Mouse (Mus musculus): ENCODE measurements at regions not wholly inside any gene's neighbourhood (a gene's known extent, or its start where the extent isn't known, plus 50 kb on each side); places are given as distances from the start of the nearest gene placed in this dataset.

DNA sequence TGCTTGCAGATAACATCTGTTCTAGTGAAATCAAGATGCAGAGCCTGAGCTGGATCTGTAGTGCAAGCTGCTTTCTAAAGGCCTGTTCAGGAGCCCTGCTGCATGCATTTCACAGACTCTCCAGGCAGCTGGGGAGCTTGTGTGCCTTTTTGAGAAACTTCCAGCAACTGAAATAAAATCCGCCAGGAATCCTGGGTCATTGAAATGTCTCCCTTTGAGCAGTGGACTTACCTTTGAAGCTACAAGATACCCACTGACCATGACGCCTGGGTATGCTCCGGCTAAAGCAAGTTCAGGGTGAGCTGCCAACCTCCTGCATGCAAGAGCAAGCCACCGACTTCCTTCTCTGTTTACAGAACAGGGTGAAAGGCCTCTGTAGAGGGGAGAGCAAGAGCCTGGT, 278.7 kb downstream of the Cenpw start:
- no peak for DNase-seq (ENCODE audit: low spot score)

DNA sequence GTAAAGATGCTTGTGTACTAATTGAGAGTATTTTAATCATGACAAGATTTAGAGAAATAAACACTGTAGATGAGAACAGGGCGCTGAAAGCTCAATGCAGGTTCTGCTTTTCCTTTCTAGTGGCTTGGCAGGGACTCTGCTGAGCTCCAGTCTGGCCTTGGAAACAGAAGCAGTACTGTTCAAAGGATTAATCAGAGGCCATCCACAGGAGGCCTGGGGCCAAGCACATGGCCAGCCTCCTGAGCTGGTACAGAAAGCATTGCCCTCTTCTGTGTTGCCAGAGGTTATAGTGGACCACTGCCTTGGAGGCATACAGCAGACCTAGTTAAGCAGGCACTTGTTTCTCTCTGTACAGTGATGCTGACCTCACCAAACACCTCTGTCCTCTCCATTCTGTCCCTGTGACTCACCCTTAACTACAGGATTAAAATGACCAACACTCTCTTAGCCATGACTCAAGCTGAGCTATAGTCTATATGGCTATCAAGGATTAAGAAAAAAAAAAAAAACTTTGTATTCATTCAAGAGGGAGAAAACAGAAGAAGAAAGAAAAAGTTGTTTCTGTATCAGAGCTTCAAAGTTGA, 302.5 kb downstream of the Cenpw start:
- DNase-seq (ENCODE audit: low spot score), result no peak

DNA sequence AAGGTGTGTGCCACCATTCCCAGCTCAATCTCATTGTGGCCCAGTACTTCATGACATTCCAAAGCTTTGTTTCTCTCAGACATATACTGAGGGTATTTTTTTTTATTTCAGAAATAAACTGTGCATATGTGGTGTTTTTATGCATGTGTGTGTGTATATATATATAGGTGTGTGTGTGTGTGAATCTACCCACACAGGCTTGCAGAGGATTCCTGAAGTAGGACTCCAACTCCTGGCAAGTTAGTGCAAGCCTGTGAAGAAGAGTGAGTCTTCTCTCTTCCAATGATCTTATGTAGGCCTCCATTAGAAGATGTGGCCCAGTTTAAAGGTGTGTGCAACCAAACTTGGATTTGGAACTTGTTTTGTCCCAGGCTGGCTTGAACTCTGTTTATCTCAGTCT, 328.9 kb upstream of the Rspo3 start:
- DNase-seq (ENCODE audit: low spot score), result no peak

DNA sequence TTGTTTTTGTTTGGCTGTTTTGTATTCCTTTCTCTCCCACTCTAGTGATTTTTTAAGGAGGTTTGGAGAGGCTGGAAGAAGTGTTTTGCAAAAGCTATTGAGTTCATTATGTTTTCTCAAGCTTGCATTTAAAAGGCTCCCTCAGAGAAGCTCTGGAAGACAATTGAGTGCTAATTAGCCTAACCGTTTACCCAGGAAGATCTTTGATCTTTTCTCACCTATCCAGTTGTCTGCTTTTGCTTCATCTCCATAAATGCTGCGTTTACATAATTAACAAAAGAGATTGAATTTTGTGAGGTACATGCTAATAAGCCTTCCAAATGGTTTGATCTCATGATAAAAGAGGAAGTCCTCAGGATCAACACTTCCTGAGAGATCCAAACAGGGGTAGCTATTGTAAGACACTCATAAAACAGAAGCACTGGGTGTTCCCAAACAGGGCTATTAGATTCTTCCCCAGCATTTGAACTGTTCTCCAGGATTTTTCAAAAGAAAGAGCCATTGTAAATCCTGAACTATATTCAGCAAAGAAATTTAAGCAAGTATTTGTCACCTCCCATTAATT, 320.2 kb upstream of the Rspo3 start:
- DNase-seq (ENCODE audit: low spot score), result no peak

DNA sequence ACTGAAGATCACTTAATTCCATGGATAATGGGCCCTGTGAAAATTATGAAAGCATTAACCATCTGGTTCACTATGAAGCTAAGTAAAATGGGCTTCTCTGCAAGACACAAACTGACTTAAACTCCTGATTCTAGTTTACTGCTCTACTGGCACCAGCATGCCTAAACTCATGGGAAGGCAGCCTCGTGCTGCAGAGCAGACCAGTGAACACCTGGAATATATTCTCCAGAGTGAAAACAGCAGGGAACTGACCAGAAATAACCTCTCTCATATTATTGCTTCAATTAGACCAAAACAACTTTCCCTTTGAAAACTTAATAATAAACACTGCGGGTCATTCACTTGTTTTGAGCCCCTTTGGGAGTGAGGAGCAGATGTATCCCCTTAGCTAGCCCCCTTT, 316.8 kb upstream of the Rspo3 start:
- DNase-seq (ENCODE audit: low spot score), result no peak

DNA sequence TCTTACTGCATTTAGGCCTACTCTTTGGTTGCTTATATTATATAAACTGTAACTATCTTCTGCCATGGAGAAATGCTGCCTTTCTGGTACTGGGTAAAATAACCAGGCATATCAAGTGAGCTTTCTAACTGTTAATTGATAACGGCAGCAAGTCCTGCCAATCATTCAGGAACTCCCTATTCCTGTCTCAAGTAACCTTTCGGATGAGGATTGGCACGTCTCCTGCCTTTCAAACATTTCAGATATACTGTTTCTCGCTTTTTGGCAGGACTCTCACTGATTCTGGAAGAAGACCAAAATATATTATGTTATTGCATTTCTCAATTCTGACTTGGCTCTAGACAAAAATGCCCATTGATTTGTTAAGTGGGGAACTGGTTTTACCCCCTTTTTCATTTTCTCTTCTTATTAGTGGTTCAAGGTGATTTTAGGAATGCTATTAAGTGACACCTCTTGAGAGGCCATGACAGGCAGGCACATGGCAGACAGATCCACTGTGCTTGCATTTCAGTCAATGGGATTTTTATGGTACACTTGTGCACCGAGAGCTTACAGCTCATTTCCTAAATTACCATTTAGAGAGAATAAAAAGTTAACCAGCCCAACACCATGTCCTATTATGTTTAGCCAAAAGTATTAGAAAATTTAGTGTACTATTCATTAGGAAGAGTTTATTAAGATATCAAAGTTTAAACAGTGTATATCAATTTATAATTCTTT, 289.4 kb upstream of the Rspo3 start:
- no peak for DNase-seq (ENCODE audit: low spot score)

DNA sequence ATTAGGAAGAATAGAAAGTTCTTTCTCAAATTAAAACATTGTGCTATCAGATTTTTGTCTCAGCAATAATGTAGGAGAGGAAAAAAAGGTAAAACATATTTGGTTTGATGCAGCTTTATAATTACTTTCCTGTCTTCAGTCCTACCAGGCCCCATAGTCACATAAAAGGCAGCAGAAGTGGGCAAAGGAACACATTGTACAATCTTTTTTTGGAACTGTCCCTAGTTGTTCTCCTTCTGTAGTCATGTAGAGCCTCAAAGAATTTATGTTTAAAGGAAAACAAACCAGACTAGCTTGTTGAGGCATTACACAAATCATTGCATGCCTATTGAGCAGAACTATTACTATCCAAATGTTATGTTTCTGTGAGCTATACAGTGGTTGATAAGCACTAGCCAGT, 288.7 kb upstream of the Rspo3 start:
- DNase-seq (ENCODE audit: low spot score), result no peak

DNA sequence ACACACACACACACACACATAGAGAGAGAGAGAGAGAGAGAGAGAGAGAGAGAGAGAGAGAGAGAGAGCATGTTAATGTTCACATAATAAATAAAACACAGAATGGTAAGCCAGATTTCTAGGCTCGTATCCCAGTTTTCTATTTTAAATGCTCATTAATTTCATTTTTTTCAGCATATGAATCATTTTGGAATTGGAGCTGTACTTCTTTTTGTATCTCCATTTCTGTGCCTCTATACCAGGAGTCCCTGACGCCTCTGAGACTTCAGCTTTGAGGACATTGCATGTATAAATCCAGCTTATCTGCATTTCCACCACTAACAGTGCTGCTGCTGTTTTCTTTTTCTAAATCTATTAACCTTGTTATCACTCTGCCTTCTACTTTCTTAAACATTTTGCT, 287.5 kb upstream of the Rspo3 start:
- no peak for DNase-seq (ENCODE audit: low spot score)

DNA sequence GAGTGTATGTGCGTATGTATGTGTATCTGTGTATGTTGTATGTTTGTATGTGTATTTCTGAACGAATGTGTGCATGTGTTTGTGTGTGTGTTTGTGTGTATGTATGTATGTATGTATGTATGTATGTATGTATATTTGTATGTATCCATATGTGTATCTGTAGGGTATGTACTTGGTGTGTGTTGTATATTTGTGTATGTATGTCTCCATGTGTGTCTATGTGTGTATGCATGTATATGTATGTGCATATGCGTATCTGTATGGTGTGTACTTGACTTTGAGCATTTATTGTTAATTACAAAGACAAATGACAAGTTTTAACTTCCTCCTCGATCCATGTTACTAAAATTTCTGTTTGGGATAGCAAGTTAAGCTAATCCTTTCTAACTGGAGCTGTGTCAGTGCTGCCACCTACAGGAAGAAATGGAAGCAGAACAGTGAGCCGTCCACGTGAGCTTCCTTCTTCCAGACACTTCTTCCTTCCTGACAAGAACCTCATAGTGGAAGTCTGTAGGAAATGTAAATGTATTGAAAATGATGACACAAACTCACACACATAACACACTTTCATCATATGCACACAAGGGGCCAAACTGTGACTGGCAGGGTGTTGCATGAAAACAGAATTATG, 268.4 kb upstream of the Rspo3 start:
- peak; percentile 64 for DNase-seq (ENCODE audit: low spot score)

DNA sequence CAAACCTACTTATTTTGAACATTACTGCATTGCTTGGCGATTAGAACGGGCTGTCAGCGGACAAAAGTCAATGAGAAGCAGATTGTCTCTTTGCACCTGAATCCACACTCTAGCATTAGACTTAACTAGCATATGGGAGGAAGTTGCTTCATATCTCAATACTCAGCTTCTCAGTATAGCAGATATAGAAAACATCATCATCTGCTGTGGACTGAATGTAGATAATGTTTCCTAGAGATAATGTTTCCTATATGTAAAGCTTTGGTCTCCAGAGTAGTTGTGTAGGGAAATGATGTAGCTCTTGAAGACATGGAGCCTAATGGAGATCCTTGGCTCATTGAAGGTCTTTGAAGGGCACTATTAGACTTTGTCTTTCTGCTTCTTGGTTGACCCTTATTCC, 267.0 kb upstream of the Rspo3 start:
- DNase-seq (ENCODE audit: low spot score), result no peak

DNA sequence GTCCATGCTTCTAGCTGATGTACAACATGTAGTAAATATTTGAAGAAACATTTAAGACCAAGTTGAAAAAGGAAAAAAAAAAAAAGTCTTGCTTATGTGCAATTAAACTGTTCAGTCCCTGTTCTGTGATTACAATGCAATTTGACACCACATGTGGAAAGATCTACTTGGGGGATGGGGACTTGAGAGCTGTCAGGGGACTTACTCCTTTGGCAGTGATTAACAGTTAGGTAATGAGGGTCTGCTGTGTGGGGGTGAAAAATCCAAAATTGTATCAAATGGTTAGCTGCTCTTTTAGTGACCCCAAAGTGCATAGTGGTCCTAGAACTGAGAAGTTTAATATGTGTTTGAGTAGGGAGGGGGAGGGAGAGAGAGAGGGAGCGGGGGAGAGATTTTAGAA, 259.0 kb upstream of the Rspo3 start:
- no peak for DNase-seq (ENCODE audit: low spot score)

DNA sequence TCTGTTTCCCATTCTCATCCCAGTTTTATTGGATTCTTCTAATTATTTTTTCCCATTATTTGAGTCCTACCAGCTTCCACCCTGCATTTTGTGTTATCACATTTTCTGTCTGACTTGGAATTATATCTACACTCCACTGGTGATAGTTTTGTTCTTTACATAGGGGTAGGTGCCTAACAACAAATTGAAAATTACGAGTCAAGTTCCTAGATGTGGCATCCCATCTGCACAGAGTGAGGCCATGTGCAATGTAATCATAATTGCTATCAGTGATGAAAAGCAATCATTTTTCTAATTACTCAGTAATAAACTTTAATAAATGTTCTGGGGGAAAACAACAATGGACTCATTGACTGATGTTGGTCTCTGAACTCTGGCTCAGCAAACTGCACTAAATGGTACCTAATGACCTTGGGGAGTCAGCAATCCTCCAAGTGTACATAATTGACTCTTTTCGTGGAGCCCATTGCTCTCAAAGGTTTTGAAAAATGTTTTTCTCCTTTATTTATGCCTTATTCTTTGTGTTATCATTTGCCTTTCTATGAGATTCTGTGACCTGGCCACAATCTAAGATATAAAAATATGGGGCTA, 250.6 kb upstream of the Rspo3 start:
- DNase-seq (ENCODE audit: low spot score), result no peak

DNA sequence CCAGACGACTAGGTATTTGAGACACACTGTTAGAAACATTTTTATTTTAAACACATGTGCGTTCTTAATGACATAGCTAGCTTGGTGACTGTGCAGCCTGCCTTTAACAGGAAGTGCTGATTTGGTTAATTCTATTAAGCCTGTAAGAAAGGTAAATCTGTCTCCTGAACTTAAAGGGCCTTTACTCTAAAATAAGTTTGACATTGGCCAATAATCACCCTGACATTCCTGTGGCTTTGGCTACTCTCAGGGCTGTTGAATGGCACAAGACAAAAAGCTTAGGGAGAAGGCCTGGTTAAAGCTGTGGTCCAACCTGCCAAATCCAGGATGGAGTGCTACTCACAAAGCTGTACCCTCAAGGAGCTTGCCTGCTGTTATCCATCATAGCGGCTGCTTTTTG, 201.0 kb upstream of the Rspo3 start:
- no peak for DNase-seq (ENCODE audit: low spot score)

DNA sequence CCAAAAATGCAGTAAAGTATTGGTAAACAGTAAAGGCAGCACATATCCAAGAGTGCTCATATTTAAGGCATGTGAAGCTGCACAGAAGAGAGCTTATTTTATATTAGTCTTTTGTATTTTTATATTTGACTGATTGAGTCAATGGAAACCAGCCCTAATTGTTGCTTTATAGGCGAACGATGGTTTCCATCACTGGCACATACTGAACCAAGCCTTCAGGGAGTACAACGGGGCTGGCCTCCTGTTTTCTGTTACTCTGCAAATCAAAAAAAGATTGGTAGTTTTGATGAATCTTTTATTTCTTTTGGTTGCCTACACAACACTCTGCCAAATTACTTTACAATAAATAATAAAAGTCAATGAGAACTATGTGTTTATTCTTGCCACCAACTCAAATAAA, 189.7 kb upstream of the Rspo3 start:
- DNase-seq (ENCODE audit: low spot score), result no peak

DNA sequence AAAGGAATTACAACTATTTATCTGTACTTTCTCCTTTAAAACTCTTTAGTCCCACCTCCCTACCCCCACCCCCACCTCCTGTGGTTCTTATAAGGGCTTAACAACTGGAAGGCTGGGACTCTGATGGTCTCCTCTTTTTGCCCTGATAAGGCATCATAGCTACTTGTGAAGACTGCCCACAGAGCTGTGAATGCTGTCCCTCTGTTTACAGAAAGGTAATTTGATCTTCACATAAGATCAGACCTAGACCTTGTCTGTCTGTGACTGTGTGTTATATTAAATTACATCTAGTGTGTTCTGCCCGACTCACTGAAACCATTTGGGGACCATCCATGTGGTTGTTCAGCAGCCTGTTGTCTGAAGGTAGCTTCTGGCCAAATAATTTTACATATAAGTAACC, 175.3 kb upstream of the Rspo3 start:
- no peak for DNase-seq (ENCODE audit: low spot score)

DNA sequence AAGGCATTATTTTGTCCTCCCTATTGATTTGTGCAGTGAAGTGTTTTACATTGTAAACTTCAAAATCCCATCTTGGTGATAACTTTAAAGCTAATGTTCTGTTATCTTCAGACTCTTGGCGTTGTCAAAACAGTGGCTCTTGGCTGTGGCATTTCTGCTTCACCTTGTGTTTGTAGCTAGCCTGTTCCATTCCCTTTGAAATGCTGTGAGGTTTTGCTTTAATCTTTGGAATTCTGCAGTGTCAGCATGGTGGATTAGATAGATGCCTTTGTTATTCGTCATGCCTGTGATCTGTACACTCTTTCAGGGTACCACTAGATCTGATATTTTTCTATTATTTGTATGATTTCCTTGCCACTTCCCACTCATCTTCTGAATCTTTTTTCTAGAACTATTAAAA, 173.0 kb upstream of the Rspo3 start:
- no peak for DNase-seq (ENCODE audit: low spot score)

DNA sequence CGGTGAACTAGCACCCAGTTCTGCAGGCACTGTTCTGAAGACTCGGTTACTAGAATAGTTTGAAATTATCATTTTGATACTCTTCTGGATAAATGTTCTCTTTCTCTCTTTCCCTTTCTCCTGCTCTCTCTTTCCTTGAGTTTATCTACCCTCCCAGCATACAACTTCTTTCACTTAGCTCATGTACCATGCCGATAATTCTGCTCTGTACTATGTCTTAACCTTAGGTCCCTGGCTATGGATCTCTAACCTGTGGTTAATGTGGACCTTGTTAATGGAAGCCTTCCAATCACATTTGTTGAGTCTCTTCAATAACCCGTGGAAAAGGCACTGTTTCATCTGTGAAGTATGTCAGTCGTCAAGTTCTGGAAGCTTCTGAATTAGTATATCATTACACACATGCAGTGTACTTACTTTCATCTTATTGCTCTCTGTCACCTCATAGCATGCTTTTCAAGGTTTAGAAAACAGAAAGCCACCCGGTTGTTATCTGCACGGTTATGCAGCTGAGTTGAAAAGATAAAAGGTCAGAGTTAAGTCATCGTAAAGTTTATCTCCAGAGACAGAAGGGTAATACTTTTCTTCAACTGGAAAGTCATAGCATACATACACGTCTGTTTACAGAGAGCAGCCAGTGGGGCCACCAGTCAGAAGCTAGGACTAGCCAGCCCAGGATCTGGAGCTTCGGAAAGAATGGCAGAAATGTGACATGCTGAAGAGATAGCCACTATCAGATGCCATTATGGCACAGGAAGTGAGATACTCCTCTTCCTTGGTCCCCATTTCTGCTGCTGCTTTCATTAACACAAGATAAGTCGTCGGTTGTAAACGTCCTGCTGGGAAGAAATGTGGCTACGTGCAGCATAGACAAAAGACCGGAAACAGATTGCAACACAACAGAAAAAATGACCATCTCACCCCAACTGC, 157.6 kb upstream of the Rspo3 start:
- DNase-seq (ENCODE audit: low spot score), result no peak

DNA sequence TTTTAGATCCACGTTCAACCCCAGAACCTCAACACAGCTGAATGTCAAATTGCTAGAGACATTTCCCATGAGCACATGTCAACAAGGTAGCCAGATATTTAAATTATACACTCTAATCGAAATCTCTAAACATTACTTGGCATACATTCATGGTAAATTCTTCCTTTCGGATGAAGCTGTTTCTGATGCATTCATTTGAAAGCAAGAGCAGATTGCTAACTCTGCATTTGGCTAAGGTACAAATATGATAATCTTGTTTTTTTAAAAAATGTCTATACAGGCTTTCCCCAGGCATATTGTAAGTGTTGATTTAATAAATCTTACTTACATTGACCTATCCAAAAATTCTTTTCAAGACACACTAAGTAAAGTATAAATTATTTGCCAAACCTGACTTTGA, 153.9 kb upstream of the Rspo3 start:
- no peak for DNase-seq (ENCODE audit: low spot score)

DNA sequence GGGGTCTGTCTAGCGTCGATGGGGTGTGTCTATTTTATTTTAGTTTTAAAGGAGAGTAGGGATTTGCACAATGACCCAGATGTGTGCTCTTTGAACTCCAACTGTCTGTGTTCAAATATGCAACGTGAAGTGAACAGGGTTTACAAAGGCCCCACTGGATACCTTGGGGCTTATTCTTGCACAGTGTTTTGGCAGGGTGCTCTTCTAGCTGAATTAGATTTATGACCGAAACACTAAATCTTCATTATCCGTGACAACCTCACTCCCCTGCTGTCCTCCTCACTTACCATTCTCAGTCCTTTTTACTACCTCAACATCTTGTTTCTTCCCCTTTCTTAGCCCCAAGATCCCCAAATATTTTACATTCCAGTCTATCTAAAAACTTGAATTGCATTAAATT, 151.3 kb upstream of the Rspo3 start:
- no peak for DNase-seq (ENCODE audit: low spot score)

DNA sequence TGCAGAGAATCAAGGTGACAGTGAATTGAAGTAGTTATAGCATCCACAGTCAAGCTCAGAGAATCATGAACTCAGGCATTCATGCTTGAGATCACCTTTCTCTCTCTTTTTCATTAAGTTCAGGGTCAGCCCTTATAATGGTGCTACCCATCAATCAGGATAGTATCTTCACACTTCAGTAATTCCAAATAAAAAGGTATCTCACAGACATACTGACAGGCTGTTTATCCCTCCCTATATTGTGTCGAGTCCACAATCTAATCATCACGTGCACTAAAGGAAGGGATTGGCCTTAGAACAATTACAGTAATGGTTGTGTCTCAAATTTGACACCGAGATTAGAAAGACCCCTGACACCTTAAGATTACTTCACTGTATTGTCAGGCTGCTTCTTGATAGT, 138.7 kb upstream of the Rspo3 start:
- no peak for DNase-seq (ENCODE audit: low spot score)

DNA sequence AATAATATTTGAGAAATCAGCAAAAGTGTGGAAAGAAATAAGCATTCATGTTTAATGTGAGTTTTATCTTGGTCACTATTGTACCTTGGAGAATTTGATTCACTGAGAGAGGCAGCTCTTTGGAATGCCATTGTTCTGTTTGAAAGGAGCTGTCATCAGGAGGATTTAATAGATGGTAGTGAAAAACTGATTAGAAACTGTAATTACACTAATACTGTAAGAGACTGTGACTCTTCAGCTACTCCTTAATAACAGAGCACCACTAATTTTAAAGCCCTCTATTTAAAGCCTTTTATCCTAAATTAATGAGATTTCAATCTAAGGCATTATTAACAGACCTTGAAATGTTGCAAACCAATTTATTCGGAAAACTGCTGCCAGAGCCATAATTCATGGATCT, 126.1 kb upstream of the Rspo3 start:
- no peak for DNase-seq (ENCODE audit: low spot score)

DNA sequence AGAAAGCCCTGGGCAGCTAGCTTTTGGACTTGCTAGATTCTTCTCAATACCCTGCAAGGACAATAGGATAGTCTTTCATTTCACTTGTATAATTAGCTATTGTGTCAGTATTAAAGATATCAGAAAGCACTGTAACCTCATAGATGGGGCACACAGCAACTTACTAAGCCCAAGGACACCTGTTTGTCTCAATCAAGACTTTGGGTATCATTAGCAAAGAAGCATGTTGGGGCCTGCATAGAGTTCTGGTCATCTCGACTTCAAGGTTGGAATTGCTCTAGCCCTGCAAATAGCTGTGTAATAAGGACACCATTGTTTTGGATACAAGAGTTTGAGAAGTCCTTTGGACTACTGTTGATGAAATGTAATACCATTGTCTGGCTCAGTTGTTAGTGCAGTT, 104.6 kb upstream of the Rspo3 start:
- DNase-seq (ENCODE audit: low spot score), result no peak

All from adipocyte (in vitro differentiated cells).